Mouse (Mus musculus) brain, embryonic 14.5 days (tissue): ENCODE data around the gene Fosl2. TPM values are rescaled to one million over a fixed set of nuclear protein-coding genes. Genes with fewer than 3 reads are reported as not detected.

Experiments
- DNase-seq: peaks from one replicate; pipeline ENCODE4 v3.0.0-alpha.2; 2011; ENCODE audit warnings: low read depth
- CTCF ChIP-seq: fragments of 200-500 bp; IDR thresholded peaks from 2 replicates; pipeline ENCODE4 v1.5.1; 2012; ENCODE audit warnings: inconsistent platforms, mild to moderate bottlenecking, moderate library complexity, borderline replicate concordance; ENCODE audit not compliant: insufficient read depth, insufficient read length; ENCODE audit errors: extremely low read depth
- POLR2A ChIP-seq: fragments of 200-500 bp; IDR thresholded peaks from 2 replicates; pipeline ENCODE4 v1.6.1; 2012; ENCODE audit warnings: mild to moderate bottlenecking, inconsistent platforms, borderline replicate concordance; ENCODE audit not compliant: poor library complexity, insufficient read depth, insufficient read length, severe bottlenecking; ENCODE audit errors: extremely low read depth
- polyA plus RNA-seq: library from polyadenylated mRNA; depleted of rRNA; stranded (reverse); fragments of >200 nt; gene quantifications from 2 replicates; pipeline ENCODE4 v1.2.3, GENCODE M21; 2012; rRNA removed

Fosl2 gene
- polyA plus RNA-seq, 1 experiment: 3.4 TPM

- no peak for DNase-seq
- TF ChIP-seq CTCF: no peak
- no peak for TF ChIP-seq POLR2A
These were observed 63.5 kb downstream of the Fosl2 start for GRCm38 (mm10) chr5:32199136-32199535.

- no peak for DNase-seq
- no peak for TF ChIP-seq POLR2A
- no peak for TF ChIP-seq CTCF
These were observed 64.0 kb downstream of the Fosl2 start for GRCm38 (mm10) chr5:32199594-32199993.

DNA sequence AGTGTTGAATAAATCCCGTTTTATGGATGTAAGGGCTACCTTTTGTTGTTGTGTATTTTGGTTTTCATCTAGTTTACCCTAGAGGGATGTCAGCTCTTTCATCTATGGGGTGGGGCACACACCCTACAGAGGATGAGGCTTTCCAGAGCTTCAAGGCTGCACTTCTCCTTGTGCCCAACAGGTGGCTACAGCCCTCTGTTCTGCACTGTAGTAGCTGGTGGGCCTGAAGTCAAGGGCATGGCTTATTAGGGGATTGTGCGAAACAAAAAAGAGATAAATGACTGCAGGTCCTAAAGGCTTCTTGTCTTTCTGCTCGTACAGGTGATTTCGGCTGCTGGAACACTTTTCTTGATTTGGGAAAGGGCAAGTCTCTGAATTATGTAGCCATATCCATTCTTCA is 69.1 kb downstream of the Fosl2 start:
- peak; percentile 5 for DNase-seq
- TF ChIP-seq CTCF: peak; percentile 69; the same call in 1 of the 2 replicates
- no peak for TF ChIP-seq POLR2A

- no peak for TF ChIP-seq POLR2A
- no peak for TF ChIP-seq CTCF
- DNase-seq: no peak
These were observed 71.1 kb downstream of the Fosl2 start for GRCm38 (mm10) chr5:32206726-32207125.

Other genes with a start within 250 kb of the Fosl2 start
- 0.10 and 0.34 TPM in 2 replicates for gene Plb1, start 96.9 kb downstream of the Fosl2 start, polyA plus RNA-seq